Mouse (Mus musculus) myocyte (in vitro differentiated cells): ENCODE measurements at regions not wholly inside any gene's neighbourhood (a gene's known extent, or its start where the extent isn't known, plus 50 kb on each side); places are given as distances from the start of the nearest gene placed in this dataset.

Experiments used
- H3K27me3 ChIP-seq: one replicate; pipeline ENCODE4 v1.6.1; 2011; ENCODE audit not compliant: control insufficient read depth, insufficient read depth, insufficient read length
- H3K36me3 ChIP-seq: one replicate; pipeline ENCODE4 v1.6.1; 2011; ENCODE audit not compliant: control insufficient read depth, insufficient read depth
- H3K4me2 ChIP-seq: one replicate; pipeline ENCODE4 v1.6.1; 2011; ENCODE audit warnings: low read depth, control low read depth
- H3K4me3 ChIP-seq: one replicate; pipeline ENCODE4 v1.5.1; 2011; ENCODE audit warnings: mild to moderate bottlenecking, control low read depth, moderate library complexity
- H3K79me2 ChIP-seq: one replicate; pipeline ENCODE4 v1.6.1; 2011; ENCODE audit not compliant: control insufficient read depth, insufficient read depth
- H3ac ChIP-seq: one replicate; pipeline ENCODE4 v1.6.1; 2011; ENCODE audit not compliant: control insufficient read depth, insufficient read length
- CEBPB ChIP-seq: IDR thresholded peaks from 2 replicates; pipeline ENCODE4 v1.6.1; 2011; ENCODE audit warnings: mild to moderate bottlenecking, moderate library complexity; ENCODE audit not compliant: poor library complexity, insufficient read depth, severe bottlenecking
- E2F4 ChIP-seq: IDR thresholded peaks from one replicate; pipeline ENCODE4 v1.6.1; 2011; ENCODE audit warnings: mild to moderate bottlenecking, control low read depth, moderate library complexity; ENCODE audit not compliant: insufficient read depth
- MAX ChIP-seq: IDR thresholded peaks from one replicate; pipeline ENCODE4 v1.6.1; 2011; ENCODE audit warnings: low read depth, mild to moderate bottlenecking, control low read depth
- MYOD1 ChIP-seq, 3 experiments: IDR thresholded peaks; one replicate each; pipeline ENCODE4 v1.6.1; 2011; ENCODE audit warnings: control low read depth in 2 of 3, low read depth in 2 of 3, mild to moderate bottlenecking in 2 of 3, moderate library complexity in 1 of 3; ENCODE audit not compliant: insufficient read length in 2 of 3, control insufficient read depth in 1 of 3
- MYOG ChIP-seq, 3 experiments: IDR thresholded peaks; one replicate each; pipeline ENCODE4 v1.6.1; 2011; ENCODE audit warnings: control low read depth in 2 of 3, low read depth in 2 of 3, mild to moderate bottlenecking in 2 of 3; ENCODE audit not compliant: insufficient read length in 2 of 3, control insufficient read depth in 1 of 3, insufficient read depth in 1 of 3
- POLR2A ChIP-seq: IDR thresholded peaks from one replicate; pipeline ENCODE4 v1.6.1; 2011; ENCODE audit warnings: low read depth, mild to moderate bottlenecking, control low read depth, moderate library complexity; ENCODE audit not compliant: insufficient read length
- POLR2AphosphoS2 ChIP-seq: IDR thresholded peaks from one replicate; pipeline ENCODE4 v1.6.1; 2011; ENCODE audit warnings: low read depth, control low read depth; ENCODE audit not compliant: insufficient read length
- REST ChIP-seq: IDR thresholded peaks from one replicate; pipeline ENCODE4 v1.6.1; 2011; ENCODE audit warnings: mild to moderate bottlenecking, control low read depth, moderate library complexity; ENCODE audit not compliant: insufficient read depth, insufficient read length
- SRF ChIP-seq: IDR thresholded peaks from one replicate; pipeline ENCODE4 v1.6.1; 2011; ENCODE audit warnings: low read depth; ENCODE audit not compliant: control insufficient read depth, insufficient read length
- TCF12 ChIP-seq: IDR thresholded peaks from one replicate; pipeline ENCODE4 v1.6.1; 2011; ENCODE audit warnings: mild to moderate bottlenecking, control low read depth; ENCODE audit not compliant: poor library complexity, insufficient read depth, severe bottlenecking
- TCF3 ChIP-seq: IDR thresholded peaks from one replicate; pipeline ENCODE4 v1.6.1; 2011; ENCODE audit warnings: low read depth, control low read depth; ENCODE audit not compliant: insufficient read length
- USF1 ChIP-seq: IDR thresholded peaks from one replicate; pipeline ENCODE4 v1.6.1; 2011; ENCODE audit warnings: low read depth, mild to moderate bottlenecking, control low read depth, moderate library complexity

GRCm38 (mm10) chr11:32899604-32900216, 75.3 kb upstream of the Smim23 start:
- Histone ChIP-seq H3K79me2 (no peaks in the 10 kb centered on the region), H3K4me3 (no peak overlapping the region), H3K36me3 (no peaks in the 10 kb centered on the region), H3K4me2 (no peak overlapping the region), H3ac (no peak overlapping the region), H3K27me3 (no peaks in the 10 kb centered on the region)
- TF ChIP-seq E2F4 (no peak), MYOD1 (IDR thresholded peaks at IDR 0.05; ENCODE audit: control insufficient read depth in 1 of 3, insufficient read length in 2 of 3, low read depth in 2 of 3) (no peak), MYOG (IDR thresholded peaks at IDR 0.05; ENCODE audit: control insufficient read depth in 1 of 3, insufficient read depth in 1 of 3, insufficient read length in 2 of 3, low read depth in 2 of 3) (no peak), CEBPB (no peak), USF1 (no peak)

- H3K36me3 ChIP-seq = no peaks in the 10 kb centered on the region
Measured at GRCm38 (mm10) chr11:32895400-32895799, 71.0 kb upstream of the Smim23 start.

GRCm38 (mm10) chr11:32893146-32893903, 68.9 kb upstream of the Smim23 start:
- no peaks in the 10 kb centered on the region for H3K36me3 ChIP-seq
- no peak overlapping the region for H3K4me2 ChIP-seq
- no peaks in the 10 kb centered on the region for H3K79me2 ChIP-seq
- H3ac ChIP-seq = no peak overlapping the region
- H3K4me3 ChIP-seq = no peak overlapping the region
- no peaks in the 10 kb centered on the region for H3K27me3 ChIP-seq
- TF ChIP-seq MYOD1 (IDR thresholded peaks at IDR 0.05; ENCODE audit: control insufficient read depth in 1 of 3, insufficient read length in 2 of 3, low read depth in 2 of 3) (no peak), SRF (no peak), TCF3 (no peak), MYOG (IDR thresholded peaks at IDR 0.05; ENCODE audit: control insufficient read depth in 1 of 3, insufficient read depth in 1 of 3, insufficient read length in 2 of 3, low read depth in 2 of 3) (no peak), POLR2A (no peak)

More at GRCm38 (mm10) chr11:32895400-32895799, 71.0 kb upstream of the Smim23 start:
- no peak overlapping the region for H3ac ChIP-seq
- H3K79me2 ChIP-seq = no peaks in the 10 kb centered on the region
- no peak overlapping the region for H3K4me2 ChIP-seq
- H3K4me3 ChIP-seq = no peak overlapping the region
- TF ChIP-seq POLR2A (no peak), CEBPB (no peak), POLR2AphosphoS2 (no peak), MAX (no peak), MYOD1 (IDR thresholded peaks at IDR 0.05; ENCODE audit: control insufficient read depth in 1 of 3, insufficient read length in 2 of 3, low read depth in 2 of 3) (no peak), TCF12 (no peak)
- no peaks in the 10 kb centered on the region for H3K27me3 ChIP-seq

GRCm38 (mm10) chr11:32892496-32892895, 68.1 kb upstream of the Smim23 start:
- Histone ChIP-seq H3K27me3 (no peaks in the 10 kb centered on the region), H3ac (no peak overlapping the region), H3K79me2 (no peaks in the 10 kb centered on the region), H3K4me3 (no peak overlapping the region), H3K36me3 (no peaks in the 10 kb centered on the region), H3K4me2 (no peak overlapping the region)
- TF ChIP-seq POLR2AphosphoS2 (no peak), POLR2A (no peak), SRF (no peak), TCF12 (no peak), CEBPB (no peak), MYOG (IDR thresholded peaks at IDR 0.05; ENCODE audit: control insufficient read depth in 1 of 3, insufficient read depth in 1 of 3, insufficient read length in 2 of 3, low read depth in 2 of 3) (no peak), MAX (no peak), E2F4 (no peak), USF1 (no peak)

- TF ChIP-seq REST (peak; percentile 58), USF1 (no peak), SRF (no peak)
- Histone ChIP-seq H3K79me2 (no peaks in the 10 kb centered on the region), H3K27me3 (no peaks in the 10 kb centered on the region), H3K36me3 (no peaks in the 10 kb centered on the region), H3K4me2 (no peak overlapping the region), H3ac (no peak overlapping the region), H3K4me3 (no peak overlapping the region)
Measured at GRCm38 (mm10) chr11:32889248-32889647, 64.8 kb upstream of the Smim23 start.
